Mouse (Mus musculus): Measurements from ENCODE around the gene Mrpl17. TPM values are rescaled to one million over a fixed set of nuclear protein-coding genes. Genes with fewer than 3 reads are reported as not detected.
"Not testable (repeated sequence)": the region's sequence is repeated elsewhere in the genome, so short reads cannot be mapped to it uniquely, and the experiment has no call there.

The Mrpl17 gene
- 344 and 345 TPM in 2 replicates for polyA plus RNA-seq (2015; fragmentation: Nextera tagmentation; extraction: Ambion mirVana)

DNA sequence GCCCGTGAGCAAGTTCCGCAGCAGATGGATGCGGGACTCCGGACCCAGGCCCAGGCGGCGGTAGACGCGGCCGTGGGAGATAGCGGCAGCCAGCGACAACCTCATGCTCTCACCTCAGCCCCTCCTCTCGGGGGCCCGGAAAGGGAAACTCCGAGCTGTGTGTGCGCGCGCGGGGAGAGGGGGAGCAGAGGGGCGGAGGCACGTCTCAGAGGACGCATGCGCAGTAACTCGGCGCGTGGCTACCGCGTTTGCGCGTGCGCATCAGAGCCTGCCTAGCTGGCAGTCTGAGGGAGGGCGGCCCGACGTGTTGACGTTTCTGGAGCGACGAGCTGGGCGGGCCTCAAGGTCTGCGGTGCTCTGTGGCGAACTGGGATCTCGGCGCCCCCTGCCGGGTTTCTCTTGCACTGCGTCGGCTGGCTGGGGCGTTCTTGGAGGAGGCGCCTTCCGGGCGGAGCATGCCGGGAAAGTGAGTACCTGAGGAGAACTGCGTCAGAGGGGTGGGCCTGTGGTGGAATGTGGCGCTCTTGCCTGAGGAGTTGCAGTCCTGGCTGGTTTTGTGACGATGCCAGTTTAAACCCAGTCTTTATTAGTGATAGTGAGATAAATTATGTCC, at the start of gene Mrpl17:
Mrpl17 (minus strand) TSS at position 223 of the 613 bp plus-strand sequence.
- Histone ChIP-seq H3K4me3 (ENCODE audit: low read length) (peak within 1 kb of the TSS; percentile 91), H3K27ac (ENCODE audit: low read length) (peak within 1 kb of the TSS; percentile 89), H3K36me3 (ENCODE audit: control insufficient read depth, insufficient read depth, low read length) (peaks cover 12% of the 10 kb centered on the region), H3K4me1 (replicated peaks; ENCODE audit: control insufficient read depth, insufficient read depth, low read length) (peaks cover 13% of the 10 kb centered on the region), H3K9me3 (ENCODE audit: control insufficient read depth, low read length) (no peaks in the 10 kb centered on the region), H3K9ac (ENCODE audit: low read length) (peak within 1 kb of the TSS; percentile 97), H3K27me3 (ENCODE audit: control insufficient read depth, insufficient read depth, low read depth, low read length) (no peaks in the 10 kb centered on the region), H3K4me2 (ENCODE audit: low read depth, low read length) (peak within 1 kb of the TSS; percentile 66)
- peak; percentile 98 for ATAC-seq (ENCODE audit: low read depth)
- under 1% methylated on average over 45 of the region's 52 CpGs for WGBS

DNA sequence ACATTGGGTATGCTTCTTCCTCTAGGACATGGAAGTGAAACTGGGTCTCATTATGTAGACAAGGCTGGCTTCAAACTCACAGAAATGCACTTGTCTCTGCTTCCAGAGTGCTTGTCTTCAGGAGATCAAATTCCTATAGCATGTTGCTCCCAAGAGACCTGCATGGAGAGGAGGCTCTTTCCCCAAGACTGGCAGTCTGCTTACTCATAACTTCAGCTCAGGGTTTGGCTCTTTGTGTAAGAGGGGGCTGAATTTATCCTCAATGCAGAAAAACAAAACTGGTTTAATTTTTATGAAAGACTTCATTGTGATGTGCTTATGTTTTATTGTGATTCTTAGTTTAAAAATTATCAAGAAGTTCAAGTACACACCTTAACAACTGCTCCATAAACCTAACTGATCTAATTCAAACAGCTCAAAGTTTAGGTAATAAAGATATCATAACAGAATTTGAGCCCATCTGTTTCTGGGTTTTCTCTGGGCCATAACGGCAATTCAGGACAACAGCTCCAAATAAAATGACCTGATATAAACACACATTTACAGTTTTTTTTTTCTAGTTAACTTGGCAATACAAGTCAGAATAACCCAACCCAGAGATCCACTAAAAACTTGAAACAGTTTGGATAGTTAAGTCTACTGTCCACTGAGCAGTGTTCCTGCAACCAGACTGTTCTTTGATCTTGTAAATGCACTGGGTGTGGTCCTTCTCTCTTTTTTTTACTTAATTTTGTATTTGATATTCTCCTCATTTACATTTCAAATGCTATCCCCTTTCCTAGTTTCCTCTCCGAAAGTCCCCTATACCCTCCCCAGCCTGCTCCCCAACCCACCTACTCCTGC, 45.0 kb upstream of the Mrpl17 start:
- not testable (repeated sequence) for ATAC-seq (ENCODE audit: low read depth); H3K4me1 ChIP-seq (replicated peaks; ENCODE audit: control insufficient read depth, insufficient read depth, low read length); H3K4me2 ChIP-seq (ENCODE audit: low read depth, low read length); H3K9ac ChIP-seq (ENCODE audit: low read length); H3K36me3 ChIP-seq (ENCODE audit: control insufficient read depth, insufficient read depth, low read length); H3K27me3 ChIP-seq (ENCODE audit: control insufficient read depth, insufficient read depth, low read depth, low read length); H3K27ac ChIP-seq (ENCODE audit: low read length); H3K9me3 ChIP-seq (ENCODE audit: control insufficient read depth, low read length); H3K4me3 ChIP-seq (ENCODE audit: low read length)
- WGBS, result no CpG with 5 or more reads among the region's 2 CpGs

DNA sequence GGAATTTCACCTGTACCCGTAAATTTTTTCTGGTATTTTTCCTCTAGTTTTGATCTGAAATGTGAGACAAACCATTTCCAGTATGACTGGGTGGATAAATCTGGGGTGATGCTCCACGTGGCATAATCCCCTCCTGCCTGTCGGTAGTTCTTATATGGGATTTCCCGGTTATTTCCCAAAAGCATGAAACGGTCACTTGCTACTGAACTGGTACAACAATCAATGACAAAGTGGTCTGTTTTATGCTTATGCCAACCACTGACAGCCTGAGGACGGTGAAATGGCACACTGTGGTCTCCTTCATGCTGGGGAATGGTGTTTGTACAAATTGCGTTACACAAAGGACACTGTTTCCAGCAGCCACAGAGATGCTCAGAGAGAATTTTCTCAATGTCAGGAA, 13.4 kb upstream of the Mrpl17 start:
- Histone ChIP-seq H3K27ac (ENCODE audit: low read length) (no peak overlapping the region), H3K27me3 (ENCODE audit: control insufficient read depth, insufficient read depth, low read depth, low read length) (no peaks in the 10 kb centered on the region), H3K9ac (ENCODE audit: low read length) (no peak overlapping the region), H3K4me2 (ENCODE audit: low read depth, low read length) (no peak overlapping the region), H3K36me3 (ENCODE audit: control insufficient read depth, insufficient read depth, low read length) (no peaks in the 10 kb centered on the region), H3K4me3 (ENCODE audit: low read length) (no peak overlapping the region), H3K4me1 (replicated peaks; ENCODE audit: control insufficient read depth, insufficient read depth, low read length) (no peaks in the 10 kb centered on the region), H3K9me3 (ENCODE audit: control insufficient read depth, low read length) (no peaks in the 10 kb centered on the region)
- ATAC-seq (ENCODE audit: low read depth), result no peak
- 72% methylated on average over 7 of the region's 7 CpGs for WGBS

GRCm38 (mm10) chr7:105818483-105818882, 7.6 kb upstream of the Mrpl17 start:
- Histone ChIP-seq H3K27me3 (ENCODE audit: control insufficient read depth, insufficient read depth, low read depth, low read length) (no peaks in the 10 kb centered on the region), H3K4me1 (replicated peaks; ENCODE audit: control insufficient read depth, insufficient read depth, low read length) (no peaks in the 10 kb centered on the region), H3K36me3 (ENCODE audit: control insufficient read depth, insufficient read depth, low read length) (no peaks in the 10 kb centered on the region), H3K9ac (ENCODE audit: low read length) (no peak overlapping the region), H3K27ac (ENCODE audit: low read length) (no peak overlapping the region), H3K4me2 (ENCODE audit: low read depth, low read length) (no peak overlapping the region), H3K9me3 (ENCODE audit: control insufficient read depth, low read length) (no peaks in the 10 kb centered on the region), H3K4me3 (ENCODE audit: low read length) (no peak overlapping the region)
- no peak for ATAC-seq (ENCODE audit: low read depth)
- 0% methylated on average over 1 of the region's 1 CpGs for WGBS

- Histone ChIP-seq H3K4me2 (ENCODE audit: low read depth, low read length) (no peak overlapping the region), H3K4me1 (replicated peaks; ENCODE audit: control insufficient read depth, insufficient read depth, low read length) (no peaks in the 10 kb centered on the region), H3K36me3 (ENCODE audit: control insufficient read depth, insufficient read depth, low read length) (no peaks in the 10 kb centered on the region), H3K27ac (ENCODE audit: low read length) (no peak overlapping the region), H3K4me3 (ENCODE audit: low read length) (no peak overlapping the region), H3K9me3 (ENCODE audit: control insufficient read depth, low read length) (no peaks in the 10 kb centered on the region), H3K9ac (ENCODE audit: low read length) (no peak overlapping the region), H3K27me3 (ENCODE audit: control insufficient read depth, insufficient read depth, low read depth, low read length) (no peaks in the 10 kb centered on the region)
- ATAC-seq (ENCODE audit: low read depth), result no peak
Observed at GRCm38 (mm10) chr7:105816736-105817135, 5.8 kb upstream of the Mrpl17 start.

DNA sequence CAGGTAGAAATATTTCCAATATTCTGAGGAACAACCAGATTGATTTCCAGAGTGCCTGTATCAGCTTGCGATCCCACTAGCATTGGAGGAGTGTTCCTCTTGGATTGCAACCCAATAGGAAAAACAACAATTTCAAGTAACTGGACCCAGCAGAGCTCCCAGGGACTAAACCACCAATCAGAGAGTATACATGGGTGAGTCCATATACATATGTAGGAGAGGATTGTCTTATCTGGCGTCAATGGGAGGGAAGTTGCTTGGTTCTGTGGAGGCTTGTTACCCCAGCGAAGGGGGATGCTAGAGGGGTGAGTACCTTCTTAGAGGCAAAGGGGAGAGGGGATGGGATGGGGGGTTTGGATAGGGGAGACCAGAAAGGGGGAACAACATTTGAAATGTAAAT, 2.4 kb upstream of the Mrpl17 start:
- Histone ChIP-seq H3K9ac (ENCODE audit: low read length) (no peak overlapping the region), H3K27me3 (ENCODE audit: control insufficient read depth, insufficient read depth, low read depth, low read length) (no peaks in the 10 kb centered on the region), H3K36me3 (ENCODE audit: control insufficient read depth, insufficient read depth, low read length) (peaks cover 9% of the 10 kb centered on the region), H3K27ac (ENCODE audit: low read length) (no peak overlapping the region), H3K4me1 (replicated peaks; ENCODE audit: control insufficient read depth, insufficient read depth, low read length) (peaks cover 13% of the 10 kb centered on the region), H3K9me3 (ENCODE audit: control insufficient read depth, low read length) (no peaks in the 10 kb centered on the region), H3K4me2 (ENCODE audit: low read depth, low read length) (no peak overlapping the region), H3K4me3 (ENCODE audit: low read length) (no peak overlapping the region)
- no peak for ATAC-seq (ENCODE audit: low read depth)
- WGBS, result 74% methylated on average over 3 of the region's 3 CpGs

DNA sequence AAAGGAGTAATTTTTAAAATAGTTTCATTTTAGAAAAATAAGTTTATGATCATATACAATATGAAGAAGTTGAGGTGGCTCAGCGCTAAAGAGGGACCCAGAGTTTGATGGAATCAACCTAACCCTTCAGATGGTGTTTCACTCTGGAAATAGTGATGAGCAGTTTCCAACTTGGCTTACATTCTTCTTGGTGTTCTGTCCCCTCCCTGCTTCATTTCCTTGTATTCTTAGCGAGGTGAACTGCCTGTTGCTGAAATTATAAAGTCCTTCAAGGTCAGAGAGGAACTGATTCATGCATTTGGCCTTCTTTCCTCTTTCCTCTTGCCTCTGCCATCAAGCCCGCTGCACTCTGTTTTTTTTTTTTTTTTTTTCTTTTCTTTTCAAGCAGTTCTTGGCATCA, 1.7 kb upstream of the Mrpl17 start:
- WGBS, result 78% methylated on average over 3 of the region's 3 CpGs
- ATAC-seq (ENCODE audit: low read depth), result no peak

DNA sequence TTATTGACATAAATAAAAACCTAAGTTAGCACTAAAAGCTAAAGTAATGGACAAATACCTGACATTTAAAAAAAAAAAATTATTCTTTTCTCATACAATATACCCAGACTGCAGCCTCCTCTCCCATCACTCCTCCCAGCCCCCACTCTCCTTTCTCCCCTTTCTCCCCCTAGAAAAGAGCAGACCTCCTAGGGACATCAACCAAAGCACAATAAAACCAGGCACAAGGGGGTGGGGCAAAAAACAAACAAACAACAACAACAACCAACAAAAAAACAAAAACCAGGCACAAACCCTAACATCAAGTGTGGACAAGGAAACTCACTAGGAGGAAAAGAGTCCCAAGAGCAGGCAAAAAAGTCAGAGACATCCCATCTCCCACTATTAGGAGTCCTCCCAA, 617 bp upstream of the Mrpl17 start:
- Histone ChIP-seq H3K9ac (ENCODE audit: low read length) (no peak overlapping the region), H3K27me3 (ENCODE audit: control insufficient read depth, insufficient read depth, low read depth, low read length) (no peaks in the 10 kb centered on the region), H3K27ac (ENCODE audit: low read length) (no peak overlapping the region), H3K4me3 (ENCODE audit: low read length) (peak overlapping the region; percentile 9), H3K4me2 (ENCODE audit: low read depth, low read length) (peak overlapping the region; percentile 47), H3K36me3 (ENCODE audit: control insufficient read depth, insufficient read depth, low read length) (peaks cover 12% of the 10 kb centered on the region), H3K9me3 (ENCODE audit: control insufficient read depth, low read length) (no peaks in the 10 kb centered on the region), H3K4me1 (replicated peaks; ENCODE audit: control insufficient read depth, insufficient read depth, low read length) (peaks cover 13% of the 10 kb centered on the region)
- no peak for ATAC-seq (ENCODE audit: low read depth)

More for the DNA sequence above, 1.7 kb upstream of the Mrpl17 start:
- H3K27ac ChIP-seq (ENCODE audit: low read length), result no peak overlapping the region
- H3K4me1 ChIP-seq (replicated peaks; ENCODE audit: control insufficient read depth, insufficient read depth, low read length), result peaks cover 13% of the 10 kb centered on the region
- H3K4me3 ChIP-seq (ENCODE audit: low read length), result no peak overlapping the region
- H3K36me3 ChIP-seq (ENCODE audit: control insufficient read depth, insufficient read depth, low read length), result peaks cover 9% of the 10 kb centered on the region
- no peak overlapping the region for H3K9ac ChIP-seq (ENCODE audit: low read length)
- H3K9me3 ChIP-seq (ENCODE audit: control insufficient read depth, low read length), result no peaks in the 10 kb centered on the region
- H3K4me2 ChIP-seq (ENCODE audit: low read depth, low read length), result no peak overlapping the region
- H3K27me3 ChIP-seq (ENCODE audit: control insufficient read depth, insufficient read depth, low read depth, low read length), result no peaks in the 10 kb centered on the region

GRCm38 (mm10) chr7:105810280-105810876, 521 bp downstream of the Mrpl17 start:
- Histone ChIP-seq H3K27me3 (ENCODE audit: control insufficient read depth, insufficient read depth, low read depth, low read length) (no peaks in the 10 kb centered on the region), H3K27ac (ENCODE audit: low read length) (peak overlapping the region; percentile 89), H3K36me3 (ENCODE audit: control insufficient read depth, insufficient read depth, low read length) (peaks cover 12% of the 10 kb centered on the region), H3K4me1 (replicated peaks; ENCODE audit: control insufficient read depth, insufficient read depth, low read length) (peaks cover 13% of the 10 kb centered on the region), H3K4me3 (ENCODE audit: low read length) (peak overlapping the region; percentile 91), H3K9ac (ENCODE audit: low read length) (peak overlapping the region; percentile 97), H3K4me2 (ENCODE audit: low read depth, low read length) (peak overlapping the region; percentile 66), H3K9me3 (ENCODE audit: control insufficient read depth, low read length) (no peaks in the 10 kb centered on the region)
- ATAC-seq (ENCODE audit: low read depth), result peak; percentile 51
- WGBS, result 1% methylated on average over 37 of the region's 37 CpGs

Data from lung, embryonic 16.5 days (tissue).